Mouse (Mus musculus) hindbrain, embryonic 12.5 days (tissue): ENCODE measurements around the gene Polr2b. TPM values are rescaled to one million over a fixed set of nuclear protein-coding genes. Genes with fewer than 3 reads are reported as not detected.

Experiments
- ATAC-seq: fragments of 200-750 bp; cut with Nextera tagmentation; 2 replicates; pipeline ENCODE4 v1.8.0; 2017; ENCODE audit warnings: moderate TSS enrichment; ENCODE audit not compliant: low FRiP score
- H3K27ac ChIP-seq: fragments of 300-500 bp; sonication (generic); 2 replicates; pipeline ENCODE4 v1.5.1; 2016; ENCODE audit warnings: mild to moderate bottlenecking
- H3K27me3 ChIP-seq: fragments of 300-500 bp; sonication (generic); 2 replicates; pipeline ENCODE4 v1.6.1; 2016; ENCODE audit warnings: mild to moderate bottlenecking
- H3K36me3 ChIP-seq: fragments of 300-500 bp; sonication (generic); 2 replicates; pipeline ENCODE4 v1.6.1; 2016; ENCODE audit warnings: mild to moderate bottlenecking
- H3K4me1 ChIP-seq: fragments of 300-500 bp; sonication (generic); 2 replicates; pipeline ENCODE4 v1.6.1; 2016
- H3K4me2 ChIP-seq: fragments of 300-500 bp; sonication (generic); replicated peaks from 2 replicates; pipeline ENCODE4 v1.6.1; 2016; ENCODE audit warnings: mild to moderate bottlenecking
- H3K4me3 ChIP-seq: fragments of 300-500 bp; sonication (generic); 2 replicates; pipeline ENCODE4 v1.5.1; 2016; ENCODE audit warnings: mild to moderate bottlenecking
- H3K9ac ChIP-seq: fragments of 300-500 bp; sonication (generic); 2 replicates; pipeline ENCODE4 v1.6.1; 2016; ENCODE audit warnings: mild to moderate bottlenecking, moderate library complexity
- H3K9me3 ChIP-seq: fragments of 300-500 bp; sonication (generic); replicated peaks from 2 replicates; pipeline ENCODE4 v1.6.1; 2016; ENCODE audit warnings: mild to moderate bottlenecking
- WGBS: fragments of 180-500 bp; shearing (Covaris S2); methylation state at CpG from one replicate; pipeline ENCODE4 v1.1.7; 2016; 5-methylcytosine and 5-hydroxymethylcytosine counted together
- polyA plus RNA-seq: library from polyadenylated mRNA; unstranded; fragments of >200 nt; fragmentation: Nextera tagmentation; extraction: Ambion mirVana; gene quantifications from 2 replicates; pipeline ENCODE4 v1.2.1, GENCODE M21; 2016

Polr2b gene
- polyA plus RNA-seq, 1 experiment from 2014 or later = 80.1 TPM

- peaks cover 55% of the 10 kb centered on the region for H3K36me3 ChIP-seq
- no peaks in the 10 kb centered on the region for H3K9me3 ChIP-seq
- H3K4me1 ChIP-seq = no peaks in the 10 kb centered on the region
- no peaks in the 10 kb centered on the region for H3K27me3 ChIP-seq
- WGBS = 84% methylated on average over 5 of the region's 5 CpGs
- no peak overlapping the region for H3K4me2 ChIP-seq
- no peak overlapping the region for H3K9ac ChIP-seq
- ATAC-seq = no peak
- no peak overlapping the region for H3K27ac ChIP-seq
- H3K4me3 ChIP-seq = no peak overlapping the region
Measured at GRCm38 (mm10) chr5:77275950-77276349, 34.0 kb upstream of the Polr2b start.

DNA sequence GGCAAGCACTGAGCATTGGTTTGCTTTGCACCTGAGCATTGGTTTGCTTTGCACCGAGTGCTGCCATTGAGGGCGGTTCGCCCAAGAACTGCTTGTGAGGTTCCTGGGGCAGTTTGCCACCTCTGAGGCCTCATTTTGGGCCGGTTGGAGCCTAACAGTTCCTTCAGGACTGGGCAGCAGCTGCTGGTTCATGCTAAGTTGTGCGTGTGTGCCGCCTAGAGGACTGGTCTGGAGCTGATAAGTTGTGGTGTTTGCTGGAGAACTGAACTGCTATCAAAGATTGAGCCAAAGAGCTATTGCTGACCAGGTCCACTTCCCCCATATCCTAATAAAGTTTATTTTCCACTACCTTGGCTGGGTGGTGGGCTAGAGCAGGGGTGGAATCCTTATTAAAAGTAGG lies 32.7 kb upstream of the Polr2b start:
- 97% methylated on average over 6 of the region's 6 CpGs for WGBS
- H3K9me3 ChIP-seq = no peaks in the 10 kb centered on the region
- ATAC-seq = no peak
- H3K4me1 ChIP-seq = no peaks in the 10 kb centered on the region
- no peak overlapping the region for H3K27ac ChIP-seq
- no peaks in the 10 kb centered on the region for H3K27me3 ChIP-seq
- no peak overlapping the region for H3K4me3 ChIP-seq
- peaks cover 60% of the 10 kb centered on the region for H3K36me3 ChIP-seq
- H3K9ac ChIP-seq = no peak overlapping the region
- H3K4me2 ChIP-seq = no peak overlapping the region

DNA sequence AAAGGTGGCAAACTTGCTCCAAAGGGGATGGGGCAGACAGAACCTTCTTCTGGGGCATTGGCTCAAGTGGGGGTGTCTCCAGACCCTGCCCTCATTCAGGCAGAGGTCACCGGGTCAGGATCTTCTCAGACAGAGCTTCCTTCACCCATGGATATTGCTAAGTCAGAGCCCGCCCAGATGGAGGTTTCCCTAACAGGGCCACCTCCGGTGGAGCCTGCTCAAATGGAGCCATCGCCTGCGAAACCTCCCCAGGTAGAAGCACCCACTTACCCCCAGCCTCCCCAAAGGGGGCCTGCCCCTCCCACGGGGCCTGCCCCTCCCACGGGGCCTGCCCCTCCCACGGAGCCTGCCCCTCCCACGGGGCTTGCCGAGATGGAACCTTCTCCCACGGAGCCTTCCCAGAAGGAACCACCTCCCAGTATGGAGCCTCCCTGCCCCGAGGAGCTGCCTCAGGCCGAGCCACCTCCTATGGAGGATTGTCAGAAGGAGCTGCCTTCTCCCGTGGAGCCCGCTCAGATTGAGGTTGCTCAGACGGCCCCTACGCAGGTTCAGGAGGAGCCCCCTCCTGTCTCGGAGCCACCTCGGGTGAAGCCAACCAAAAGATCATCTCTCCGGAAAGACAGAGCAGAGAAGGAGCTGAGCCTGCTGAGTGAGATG lies 28.3 kb upstream of the Polr2b start:
- H3K27me3 ChIP-seq = no peaks in the 10 kb centered on the region
- no peak overlapping the region for H3K27ac ChIP-seq
- H3K9me3 ChIP-seq = no peaks in the 10 kb centered on the region
- no peak overlapping the region for H3K4me3 ChIP-seq
- H3K36me3 ChIP-seq = peaks cover 43% of the 10 kb centered on the region
- WGBS = 87% methylated on average over 20 of the region's 20 CpGs
- H3K4me2 ChIP-seq = no peak overlapping the region
- no peak; the same call in 1 of the 2 replicates for ATAC-seq
- H3K4me1 ChIP-seq = no peaks in the 10 kb centered on the region
- no peak overlapping the region for H3K9ac ChIP-seq

DNA sequence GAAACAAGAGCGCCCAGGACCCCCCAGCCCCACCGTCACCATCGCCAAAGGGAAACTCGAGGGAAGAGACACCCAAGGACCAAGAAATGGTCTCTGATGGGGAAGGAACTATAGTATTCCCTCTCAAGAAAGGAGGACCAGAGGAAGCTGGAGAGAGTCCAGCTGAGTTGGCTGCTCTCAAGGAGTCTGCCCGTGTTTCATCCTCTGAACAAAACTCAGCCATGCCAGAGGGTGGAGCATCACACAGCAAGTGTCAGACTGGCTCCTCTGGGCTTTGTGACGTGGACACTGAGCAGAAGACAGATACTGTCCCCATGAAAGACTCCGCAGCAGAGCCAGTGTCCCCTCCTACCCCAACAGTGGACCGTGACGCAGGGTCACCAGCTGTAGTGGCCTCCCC lies 27.7 kb upstream of the Polr2b start:
- H3K4me3 ChIP-seq = no peak overlapping the region
- no peak overlapping the region for H3K27ac ChIP-seq
- H3K4me2 ChIP-seq = no peak overlapping the region
- no peaks in the 10 kb centered on the region for H3K4me1 ChIP-seq
- WGBS = 86% methylated on average over 9 of the region's 9 CpGs
- no peak for ATAC-seq
- H3K27me3 ChIP-seq = no peaks in the 10 kb centered on the region
- no peaks in the 10 kb centered on the region for H3K9me3 ChIP-seq
- no peak overlapping the region for H3K9ac ChIP-seq
- H3K36me3 ChIP-seq = peaks cover 44% of the 10 kb centered on the region

GRCm38 (mm10) chr5:77285685-77286084 lies 24.3 kb upstream of the Polr2b start:
- peaks cover 65% of the 10 kb centered on the region for H3K36me3 ChIP-seq
- ATAC-seq = no peak
- WGBS = 86% methylated on average over 7 of the region's 7 CpGs

GRCm38 (mm10) chr5:77286904-77287303 lies 23.0 kb upstream of the Polr2b start:
- Histone ChIP-seq H3K36me3 (peaks cover 62% of the 10 kb centered on the region), H3K9ac (no peak overlapping the region), H3K4me3 (no peak overlapping the region), H3K4me1 (no peaks in the 10 kb centered on the region), H3K9me3 (no peaks in the 10 kb centered on the region), H3K27me3 (no peaks in the 10 kb centered on the region), H3K4me2 (no peak overlapping the region), H3K27ac (no peak overlapping the region)
- 92% methylated on average over 5 of the region's 5 CpGs for WGBS
- no peak for ATAC-seq

More at GRCm38 (mm10) chr5:77285685-77286084, 24.3 kb upstream of the Polr2b start:
- no peaks in the 10 kb centered on the region for H3K27me3 ChIP-seq
- no peaks in the 10 kb centered on the region for H3K9me3 ChIP-seq
- H3K4me1 ChIP-seq = no peaks in the 10 kb centered on the region
- H3K4me3 ChIP-seq = no peak overlapping the region
- no peak overlapping the region for H3K9ac ChIP-seq
- no peak overlapping the region for H3K4me2 ChIP-seq
- H3K27ac ChIP-seq = no peak overlapping the region

DNA sequence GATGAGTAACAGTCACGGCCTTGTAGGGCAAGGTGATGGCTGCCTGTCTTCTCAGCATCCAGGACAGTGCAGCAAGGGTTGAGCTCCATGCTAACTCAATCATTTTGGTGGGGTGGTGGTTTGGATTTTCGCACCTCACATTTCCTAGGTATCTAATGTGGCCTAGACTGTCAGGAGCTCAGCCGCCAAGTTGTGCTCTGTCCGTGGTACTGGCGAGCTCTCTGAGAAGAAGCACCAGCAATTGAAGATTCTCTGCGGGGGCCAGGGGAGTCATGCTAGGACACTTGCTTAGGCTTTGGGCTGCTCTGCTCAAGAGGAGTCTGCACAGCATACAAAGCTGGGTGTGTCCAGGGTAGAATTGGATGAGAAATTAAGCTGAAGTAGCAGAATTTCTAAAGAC lies 22.0 kb upstream of the Polr2b start:
- Histone ChIP-seq H3K27me3 (no peaks in the 10 kb centered on the region), H3K27ac (no peak overlapping the region), H3K4me2 (no peak overlapping the region), H3K4me3 (no peak overlapping the region), H3K36me3 (peaks cover 62% of the 10 kb centered on the region), H3K9ac (no peak overlapping the region), H3K4me1 (no peaks in the 10 kb centered on the region), H3K9me3 (no peaks in the 10 kb centered on the region)
- WGBS = 78% methylated on average over 6 of the region's 6 CpGs
- ATAC-seq = no peak

DNA sequence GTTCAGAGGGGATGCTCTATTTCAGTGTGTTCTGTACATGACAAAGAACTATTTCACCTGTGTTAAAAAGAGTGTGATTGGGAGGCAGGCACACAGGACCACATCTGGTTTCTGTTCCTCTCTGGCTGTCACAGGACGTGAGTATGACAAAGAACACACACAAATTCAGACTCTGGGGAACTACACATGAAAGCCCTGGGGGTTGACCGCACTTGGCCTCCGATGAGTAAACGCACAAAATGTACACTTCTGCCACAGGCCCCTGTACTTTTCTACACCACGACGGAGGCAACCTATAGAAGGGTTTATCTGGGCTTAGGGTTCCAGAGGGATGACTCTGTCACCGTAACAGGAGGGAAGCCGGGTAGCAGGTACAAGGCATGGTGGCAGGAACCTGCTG lies 20.3 kb upstream of the Polr2b start:
- peaks cover 73% of the 10 kb centered on the region for H3K36me3 ChIP-seq
- ATAC-seq = no peak
- no peak overlapping the region for H3K9ac ChIP-seq
- H3K4me1 ChIP-seq = no peaks in the 10 kb centered on the region
- H3K9me3 ChIP-seq = no peaks in the 10 kb centered on the region
- H3K4me2 ChIP-seq = no peak overlapping the region
- no peak overlapping the region for H3K27ac ChIP-seq
- H3K27me3 ChIP-seq = no peaks in the 10 kb centered on the region
- no peak overlapping the region for H3K4me3 ChIP-seq
- 86% methylated on average over 8 of the region's 8 CpGs for WGBS

GRCm38 (mm10) chr5:77290606-77291005 lies 19.3 kb upstream of the Polr2b start:
- Histone ChIP-seq H3K4me1 (no peaks in the 10 kb centered on the region), H3K36me3 (peaks cover 83% of the 10 kb centered on the region), H3K9me3 (no peaks in the 10 kb centered on the region), H3K4me2 (no peak overlapping the region), H3K27me3 (no peaks in the 10 kb centered on the region), H3K9ac (no peak overlapping the region), H3K27ac (no peak overlapping the region), H3K4me3 (no peak overlapping the region)
- no peak for ATAC-seq
- 89% methylated on average over 2 of the region's 2 CpGs for WGBS

- 92% methylated on average over 7 of the region's 7 CpGs for WGBS
- no peak overlapping the region for H3K9ac ChIP-seq
- ATAC-seq = no peak
- no peaks in the 10 kb centered on the region for H3K4me1 ChIP-seq
- H3K9me3 ChIP-seq = no peaks in the 10 kb centered on the region
- H3K4me3 ChIP-seq = no peak overlapping the region
- H3K36me3 ChIP-seq = peaks cover 87% of the 10 kb centered on the region
- H3K4me2 ChIP-seq = no peak overlapping the region
- no peak overlapping the region for H3K27ac ChIP-seq
- no peaks in the 10 kb centered on the region for H3K27me3 ChIP-seq
Measured at GRCm38 (mm10) chr5:77292803-77293522, 17.0 kb upstream of the Polr2b start.

GRCm38 (mm10) chr5:77299486-77299885 lies 10.5 kb upstream of the Polr2b start:
- ATAC-seq = no peak
- H3K27ac ChIP-seq = no peak overlapping the region
- H3K4me2 ChIP-seq = no peak overlapping the region
- no peaks in the 10 kb centered on the region for H3K9me3 ChIP-seq
- no peaks in the 10 kb centered on the region for H3K27me3 ChIP-seq
- H3K9ac ChIP-seq = no peak overlapping the region
- no peak overlapping the region for H3K4me3 ChIP-seq
- peaks cover 58% of the 10 kb centered on the region for H3K36me3 ChIP-seq
- no peaks in the 10 kb centered on the region for H3K4me1 ChIP-seq
- WGBS = 90% methylated on average over 2 of the region's 2 CpGs

GRCm38 (mm10) chr5:77301296-77301903 lies 8.5 kb upstream of the Polr2b start:
- H3K36me3 ChIP-seq = peaks cover 52% of the 10 kb centered on the region
- 90% methylated on average over 6 of the region's 6 CpGs for WGBS
- H3K9ac ChIP-seq = no peak overlapping the region
- H3K9me3 ChIP-seq = no peaks in the 10 kb centered on the region
- H3K27ac ChIP-seq = no peak overlapping the region
- no peak overlapping the region for H3K4me2 ChIP-seq
- no peak overlapping the region for H3K4me3 ChIP-seq
- no peak for ATAC-seq
- no peaks in the 10 kb centered on the region for H3K4me1 ChIP-seq
- no peaks in the 10 kb centered on the region for H3K27me3 ChIP-seq
